Mouse (Mus musculus): ENCODE results near the gene Cxcr4. TPM values are rescaled to one million over a fixed set of nuclear protein-coding genes. Genes with fewer than 3 reads are reported as not detected.

Gene Cxcr4
- total and polyA plus RNA-seq, 3 experiments, result 4.2 to 11.2 TPM; not detected in 1

DNA sequence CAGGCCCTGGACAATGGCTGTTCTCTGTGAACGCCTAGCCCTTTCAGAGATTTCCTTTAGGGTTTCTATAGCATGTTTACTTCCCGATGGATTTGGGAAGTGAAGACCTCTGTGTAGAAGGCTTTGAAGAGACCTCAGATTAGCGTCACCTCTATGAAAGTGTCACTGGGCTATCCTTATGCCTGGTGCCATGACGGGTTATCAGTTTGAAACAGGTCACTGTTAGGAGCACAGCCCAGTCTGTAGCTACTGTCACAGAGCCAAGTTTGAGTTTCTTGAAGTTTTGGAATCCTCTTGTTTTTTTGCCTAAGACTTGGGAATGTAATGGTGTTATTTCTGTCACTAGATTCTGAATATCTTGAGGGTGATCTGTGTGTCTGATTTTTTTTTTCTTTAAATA is 17.0 kb downstream of the Cxcr4 start:
- no peak overlapping the region for H3K27ac ChIP-seq (ENCODE audit: control insufficient read depth, low read depth, low read length)

DNA sequence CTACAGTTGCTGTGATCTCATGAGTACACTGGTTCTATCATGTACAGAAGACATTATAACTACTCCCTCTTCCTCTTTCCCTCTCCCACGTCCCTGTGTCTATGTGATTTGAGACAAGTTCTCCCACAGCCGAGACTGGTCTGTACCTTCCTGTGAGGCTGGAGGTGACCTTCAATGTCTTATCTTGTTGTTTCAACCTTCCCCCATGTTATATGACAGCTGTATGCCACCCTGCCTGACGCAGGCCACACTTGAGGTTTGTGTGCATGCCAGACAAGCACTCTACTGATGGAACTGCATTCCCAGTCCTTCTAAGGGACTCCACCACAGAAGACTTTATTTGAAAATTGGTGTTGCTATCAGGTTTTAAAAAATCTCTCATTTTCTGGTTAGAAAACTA is 21.1 kb downstream of the Cxcr4 start:
- no peaks in the 10 kb centered on the region for H3K4me1 ChIP-seq (ENCODE audit: control insufficient read depth in 1 of 2, insufficient read depth in 2 of 2, low read length in 2 of 2)
- TF ChIP-seq MYC (IDR thresholded peaks at IDR 0.05; ENCODE audit: low read depth, low read length) (no peak), MAX (IDR thresholded peaks at IDR 0.05; ENCODE audit: low read length) (no peak), CHD1 (IDR thresholded peaks at IDR 0.05; ENCODE audit: low read depth, low read length) (no peak), NRF1 (IDR thresholded peaks at IDR 0.05; ENCODE audit: insufficient read depth, low read depth, low read length, poor library complexity, severe bottlenecking) (no peak), NELFE (IDR thresholded peaks at IDR 0.05; ENCODE audit: low read depth, low read length) (no peak), MYB (IDR thresholded peaks at IDR 0.05; ENCODE audit: low read depth, low read length) (no peak), RAD21 (IDR thresholded peaks at IDR 0.05; ENCODE audit: low read depth, low read length) (no peak), TAL1 (IDR thresholded peaks at IDR 0.05; ENCODE audit: low read length) (no peak), MXI1 (IDR thresholded peaks at IDR 0.05; ENCODE audit: low read depth, low read length) (no peak), CHD2 (IDR thresholded peaks at IDR 0.05; ENCODE audit: low read length) (no peak), BHLHE40 (IDR thresholded peaks at IDR 0.05; ENCODE audit: borderline replicate concordance, low read depth, low read length) (no peak), SMC3 (IDR thresholded peaks at IDR 0.05; ENCODE audit: low read depth, low read length) (no peak), RCOR1 (IDR thresholded peaks at IDR 0.05; ENCODE audit: low read depth, low read length) (no peak), USF1 (IDR thresholded peaks at IDR 0.05; ENCODE audit: low read depth, low read length) (no peak), MAZ (IDR thresholded peaks at IDR 0.05; ENCODE audit: low read depth, low read length) (no peak)
- H3K9ac ChIP-seq (ENCODE audit: control insufficient read depth, low read depth, low read length, poor library complexity, severe bottlenecking), result no peak overlapping the region
- H3K36me3 ChIP-seq (ENCODE audit: control insufficient read depth in 1 of 2, insufficient read depth in 2 of 2, low read length in 2 of 2), result no peaks in the 10 kb centered on the region
- no peak overlapping the region for H3K27ac ChIP-seq (ENCODE audit: control insufficient read depth, low read depth, low read length)
- H3K9me3 ChIP-seq (replicated peaks; ENCODE audit: insufficient read depth, low read length), result no peaks in the 10 kb centered on the region
- H3K27me3 ChIP-seq (ENCODE audit: control insufficient read depth in 1 of 2, insufficient read depth in 2 of 2, low read length in 2 of 2), result peaks cover 2% of the 10 kb centered on the region in 2 experiments; a peak in 2 of 4 replicates
- no peak overlapping the region for H3K4me3 ChIP-seq (ENCODE audit: control insufficient read depth in 1 of 2, insufficient read depth in 1 of 2, low read depth in 2 of 2, low read length in 2 of 2)
- H3K79me2 ChIP-seq (ENCODE audit: control insufficient read depth, insufficient read depth, low read length, poor library complexity), result no peaks in the 10 kb centered on the region
- DNase-seq (ENCODE audit: low read depth, low spot score), result no peak

More for the DNA sequence above, 17.0 kb downstream of the Cxcr4 start:
- Histone ChIP-seq H3K36me3 (ENCODE audit: control insufficient read depth in 1 of 2, insufficient read depth in 2 of 2, low read length in 2 of 2) (no peaks in the 10 kb centered on the region), H3K9ac (ENCODE audit: control insufficient read depth, low read depth, low read length, poor library complexity, severe bottlenecking) (no peak overlapping the region), H3K9me3 (replicated peaks; ENCODE audit: insufficient read depth, low read length) (no peaks in the 10 kb centered on the region), H3K79me2 (ENCODE audit: control insufficient read depth, insufficient read depth, low read length, poor library complexity) (no peaks in the 10 kb centered on the region), H3K4me3 (ENCODE audit: control insufficient read depth in 1 of 2, insufficient read depth in 1 of 2, low read depth in 2 of 2, low read length in 2 of 2) (no peak overlapping the region), H3K4me1 (ENCODE audit: control insufficient read depth in 1 of 2, insufficient read depth in 2 of 2, low read length in 2 of 2) (no peaks in the 10 kb centered on the region), H3K27me3 (ENCODE audit: control insufficient read depth in 1 of 2, insufficient read depth in 2 of 2, low read length in 2 of 2) (peaks cover 0 to 2% of the 10 kb centered on the region in 2 experiments; a peak in 1 of 4 replicates)
- DNase-seq (ENCODE audit: low read depth, low spot score), result no peak
- TF ChIP-seq HCFC1 (IDR thresholded peaks at IDR 0.05; ENCODE audit: low read depth, low read length) (no peak), USF2 (IDR thresholded peaks at IDR 0.05; ENCODE audit: borderline replicate concordance in 1 of 2, insufficient read depth in 1 of 2, low read depth in 1 of 2, low read length in 2 of 2) (no peak), ZNF384 (IDR thresholded peaks at IDR 0.05; ENCODE audit: low read depth, low read length) (no peak), SIN3A (IDR thresholded peaks at IDR 0.05; ENCODE audit: low read length) (no peak), MAFK (IDR thresholded peaks at IDR 0.05; ENCODE audit: borderline replicate concordance, low read depth, low read length) (no peak), POLR2A (IDR thresholded peaks at IDR 0.05; ENCODE audit: control insufficient read depth in 1 of 2, insufficient read depth in 1 of 2, low read depth in 1 of 2, low read length in 2 of 2, poor library complexity in 1 of 2) (no peak), RCOR1 (IDR thresholded peaks at IDR 0.05; ENCODE audit: low read depth, low read length) (no peak), SMC3 (IDR thresholded peaks at IDR 0.05; ENCODE audit: low read depth, low read length) (no peak), MEF2A (IDR thresholded peaks at IDR 0.05; ENCODE audit: extremely low read depth, insufficient replicate concordance, low read depth, low read length, poor library complexity, severe bottlenecking) (no peak)

Data from MEL (cell line).